Mouse (Mus musculus) hematopoietic stem cell, adult 5-6 weeks (primary cell): ENCODE results near the gene Nr0b2. TPM values are rescaled to one million over a fixed set of nuclear protein-coding genes. Genes with fewer than 3 reads are reported as not detected.

ENCODE experiments used
- ATAC-seq, 2 experiments: fragments of 125-278 bp in 1 of 2; replicated peaks in 1 of 2; 2 replicates each; pipeline ENCODE4 v1.8.0; 2016 to 2017; ENCODE audit warnings: inconsistent platforms in 2 of 2, mild to moderate bottlenecking in 2 of 2, moderate number of reproducible peaks in 2 of 2, low read depth in 1 of 2, moderate TSS enrichment in 1 of 2; ENCODE audit not compliant: low FRiP score in 2 of 2, poor library complexity in 2 of 2, severe bottlenecking in 2 of 2, insufficient read depth in 1 of 2, low TSS enrichment in 1 of 2
- total RNA-seq: library from RNA; stranded (forward); fragments of 172-1452, 232-1000 nt; gene quantifications from 2 replicates; pipeline ENCODE4 v1.2.3, GENCODE M21; 2017

Gene Nr0b2
- total RNA-seq, 1 experiment from 2014 or later, result not detected

GRCm38 (mm10) chr4:133598616-133599015, 45.4 kb downstream of the Nr0b2 start:
- no peak for ATAC-seq

- no peak for ATAC-seq
Observed at GRCm38 (mm10) chr4:133599116-133599515, 45.9 kb downstream of the Nr0b2 start.

- ATAC-seq, result peak; percentile 89 to 93
Observed at GRCm38 (mm10) chr4:133599571-133600073, 46.4 kb downstream of the Nr0b2 start.

GRCm38 (mm10) chr4:133600306-133600705, 47.1 kb downstream of the Nr0b2 start:
- no peak for ATAC-seq

GRCm38 (mm10) chr4:133601721-133602218, 48.6 kb downstream of the Nr0b2 start, which contains the start of gene Sfn:
Sfn (minus strand) TSS chr4:133602168.
- ATAC-seq, result peak; percentile 22 to 33; a peak in 3 of 4 replicates

GRCm38 (mm10) chr4:133603056-133603455, 49.9 kb downstream of the Nr0b2 start:
- no peak for ATAC-seq

- no peak for ATAC-seq
Observed at GRCm38 (mm10) chr4:133604175-133604574, 51.0 kb downstream of the Nr0b2 start.

- no peak for ATAC-seq
Observed at GRCm38 (mm10) chr4:133604856-133605255, 51.7 kb downstream of the Nr0b2 start.

- ATAC-seq, result no peak
Observed at GRCm38 (mm10) chr4:133605330-133605729, 52.2 kb downstream of the Nr0b2 start.

Other genes with a start within 250 kb of the Nr0b2 start
- gene Wdtc1, start 199.9 kb upstream of the Nr0b2 start, total RNA-seq, result 11.3 and 13.7 TPM in 2 replicates
- gene Slc9a1, start 183.7 kb upstream of the Nr0b2 start, total RNA-seq, result 11.0 and 16.9 TPM in 2 replicates
- gene Tent5b, start 73.2 kb upstream of the Nr0b2 start, total RNA-seq, result not detected in 2 replicates
- gene Trnp1, start 54.8 kb upstream of the Nr0b2 start, total RNA-seq, result not detected in 2 replicates
- not detected in 2 replicates for gene Kdf1, start 34.4 kb upstream of the Nr0b2 start, total RNA-seq
- gene Nudc, start 7.4 kb upstream of the Nr0b2 start, total RNA-seq, result 194 and 277 TPM in 2 replicates
- gene Gpatch3, start 21.4 kb downstream of the Nr0b2 start, total RNA-seq, result 11.9 and 20.9 TPM in 2 replicates
- gene Gpn2, start 31.0 kb downstream of the Nr0b2 start, total RNA-seq, result 15.1 and 21.8 TPM in 2 replicates
- gene Sfn, start 48.8 kb downstream of the Nr0b2 start, total RNA-seq, result 3.4 and 7.9 TPM in 2 replicates
- gene Zdhhc18, start 96.8 kb downstream of the Nr0b2 start, total RNA-seq, result 10.0 and 27.3 TPM in 2 replicates
- gene Pigv, start 119.3 kb downstream of the Nr0b2 start, total RNA-seq, result 8.2 and 13.4 TPM in 2 replicates
- gene Arid1a, start 203.4 kb downstream of the Nr0b2 start, total RNA-seq, result 40.4 and 47.2 TPM in 2 replicates